Mouse (Mus musculus): ENCODE measurements around the gene 2010111I01Rik. TPM values are rescaled to one million over a fixed set of nuclear protein-coding genes. Genes with fewer than 3 reads are reported as not detected.

Gene 2010111I01Rik
- polyA plus RNA-seq, 1 experiment = 47.5 TPM

DNA sequence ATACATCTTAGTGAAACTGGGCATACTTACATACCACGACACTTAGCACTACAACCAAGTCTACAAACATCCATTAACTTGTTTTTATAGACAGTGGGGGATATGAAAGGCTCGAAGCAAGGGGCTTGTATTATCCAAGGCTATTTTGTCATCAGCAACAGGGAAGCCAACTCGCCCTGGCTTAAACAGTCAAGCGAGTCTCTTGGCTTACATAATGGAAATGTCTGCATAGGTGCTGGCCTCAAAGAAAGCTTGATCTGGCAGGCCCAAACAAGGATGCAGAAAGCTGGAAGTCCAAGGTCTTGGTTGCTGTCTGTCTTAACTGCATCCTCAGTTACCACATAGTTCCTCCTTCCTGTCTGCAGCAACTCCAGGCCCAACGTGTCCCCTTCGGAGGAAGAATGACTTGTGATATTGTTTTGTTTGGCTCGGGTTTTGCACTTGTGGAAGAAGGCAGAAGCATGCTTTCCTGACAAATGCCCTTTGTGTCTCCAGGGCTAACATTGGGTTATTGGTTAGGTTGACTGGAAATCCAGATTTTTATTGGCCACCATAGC is 21.3 kb upstream of the 2010111I01Rik start:
- 28% methylated on average over 7 of the region's 7 CpGs for WGBS
- H3K27ac ChIP-seq (ENCODE audit: control insufficient read depth, insufficient read depth, low read depth, low read length, poor library complexity) = no peak overlapping the region
- H3K4me1 ChIP-seq (ENCODE audit: control insufficient read depth, insufficient read depth, low read length) = peaks cover under 1% of the 10 kb centered on the region
- no peak overlapping the region for H3K4me3 ChIP-seq (replicated peaks; ENCODE audit: control insufficient read depth, low read depth, low read length)
- TF ChIP-seq CTCF (IDR thresholded peaks at IDR 0.05; ENCODE audit: control insufficient read depth, insufficient read depth, low read length) (no peak), POLR2A (IDR thresholded peaks at IDR 0.05; ENCODE audit: borderline replicate concordance, control insufficient read depth, low read depth, low read length) (no peak)

DNA sequence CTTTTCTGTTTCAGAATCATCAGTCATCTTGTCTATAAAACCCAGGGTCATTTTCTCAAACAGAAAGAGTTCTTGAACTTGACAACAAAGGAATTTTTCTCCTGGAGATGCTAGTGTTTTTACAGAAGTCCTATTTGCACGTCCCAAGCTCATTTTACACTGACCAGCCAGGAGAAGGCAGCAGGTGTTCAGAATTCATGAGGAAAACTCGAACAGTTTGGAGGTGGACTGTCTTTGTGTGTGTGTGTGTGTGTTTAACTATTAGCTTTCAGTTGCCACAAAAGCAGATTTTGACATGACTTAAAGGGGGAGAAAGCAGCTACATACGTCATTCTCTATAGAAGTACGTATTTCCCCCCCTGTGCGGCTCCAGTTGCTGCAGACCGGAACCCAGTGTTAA is 20.6 kb upstream of the 2010111I01Rik start:
- Histone ChIP-seq H3K27ac (ENCODE audit: control insufficient read depth, insufficient read depth, low read depth, low read length, poor library complexity) (no peak overlapping the region), H3K4me3 (replicated peaks; ENCODE audit: control insufficient read depth, low read depth, low read length) (no peak overlapping the region), H3K4me1 (ENCODE audit: control insufficient read depth, insufficient read depth, low read length) (peaks cover 1% of the 10 kb centered on the region)
- no peak for TF ChIP-seq CTCF (IDR thresholded peaks at IDR 0.05; ENCODE audit: control insufficient read depth, insufficient read depth, low read length)
- no peak for TF ChIP-seq POLR2A (IDR thresholded peaks at IDR 0.05; ENCODE audit: borderline replicate concordance, control insufficient read depth, low read depth, low read length)
- 52% methylated on average over 6 of the region's 6 CpGs for WGBS

- Histone ChIP-seq H3K27ac (ENCODE audit: control insufficient read depth, insufficient read depth, low read depth, low read length, poor library complexity) (no peak overlapping the region), H3K4me3 (replicated peaks; ENCODE audit: control insufficient read depth, low read depth, low read length) (no peak overlapping the region), H3K4me1 (ENCODE audit: control insufficient read depth, insufficient read depth, low read length) (peaks cover 4% of the 10 kb centered on the region)
- WGBS = 69% methylated on average over 4 of the region's 4 CpGs
- no peak for TF ChIP-seq CTCF (IDR thresholded peaks at IDR 0.05; ENCODE audit: control insufficient read depth, insufficient read depth, low read length)
- TF ChIP-seq POLR2A (IDR thresholded peaks at IDR 0.05; ENCODE audit: borderline replicate concordance, control insufficient read depth, low read depth, low read length) = no peak
Measured at GRCm38 (mm10) chr13:62949560-62950188, 15.0 kb upstream of the 2010111I01Rik start.

GRCm38 (mm10) chr13:62951606-62952005 is 13.1 kb upstream of the 2010111I01Rik start:
- Histone ChIP-seq H3K4me3 (replicated peaks; ENCODE audit: control insufficient read depth, low read depth, low read length) (no peak overlapping the region), H3K4me1 (ENCODE audit: control insufficient read depth, insufficient read depth, low read length) (peaks cover 4% of the 10 kb centered on the region), H3K27ac (ENCODE audit: control insufficient read depth, insufficient read depth, low read depth, low read length, poor library complexity) (peak overlapping the region; percentile 9; the same call in 1 of the 2 replicates)
- TF ChIP-seq CTCF (IDR thresholded peaks at IDR 0.05; ENCODE audit: control insufficient read depth, insufficient read depth, low read length) = no peak
- TF ChIP-seq POLR2A (IDR thresholded peaks at IDR 0.05; ENCODE audit: borderline replicate concordance, control insufficient read depth, low read depth, low read length) = no peak
- WGBS = 32% methylated on average over 1 of the region's 1 CpGs

DNA sequence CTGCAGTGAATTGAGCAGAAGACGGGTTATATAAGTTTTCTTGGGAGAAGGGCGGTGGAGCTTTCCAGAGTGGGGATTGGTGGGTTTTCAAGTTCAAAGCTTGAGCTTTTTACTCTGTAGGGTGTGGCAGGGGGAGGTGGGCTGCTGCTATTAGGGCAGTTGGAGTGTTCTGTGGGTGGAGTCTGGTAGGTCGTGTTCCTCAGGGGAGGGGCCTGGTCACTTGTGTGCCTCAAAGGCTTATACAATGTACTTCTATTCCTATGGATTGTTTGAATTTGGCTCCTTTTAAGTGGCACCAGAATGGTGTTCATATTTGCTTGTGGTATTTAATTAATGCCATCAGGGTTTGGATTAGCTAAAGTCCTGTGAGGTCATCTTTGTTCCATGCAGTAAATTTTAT is 12.6 kb upstream of the 2010111I01Rik start:
- no peak for TF ChIP-seq POLR2A (IDR thresholded peaks at IDR 0.05; ENCODE audit: borderline replicate concordance, control insufficient read depth, low read depth, low read length)
- TF ChIP-seq CTCF (IDR thresholded peaks at IDR 0.05; ENCODE audit: control insufficient read depth, insufficient read depth, low read length) = no peak
- Histone ChIP-seq H3K4me1 (ENCODE audit: control insufficient read depth, insufficient read depth, low read length) (peaks cover 4% of the 10 kb centered on the region), H3K27ac (ENCODE audit: control insufficient read depth, insufficient read depth, low read depth, low read length, poor library complexity) (peak overlapping the region; percentile 68; the same call in 1 of the 2 replicates), H3K4me3 (replicated peaks; ENCODE audit: control insufficient read depth, low read depth, low read length) (no peak overlapping the region)
- 49% methylated on average over 3 of the region's 3 CpGs for WGBS

DNA sequence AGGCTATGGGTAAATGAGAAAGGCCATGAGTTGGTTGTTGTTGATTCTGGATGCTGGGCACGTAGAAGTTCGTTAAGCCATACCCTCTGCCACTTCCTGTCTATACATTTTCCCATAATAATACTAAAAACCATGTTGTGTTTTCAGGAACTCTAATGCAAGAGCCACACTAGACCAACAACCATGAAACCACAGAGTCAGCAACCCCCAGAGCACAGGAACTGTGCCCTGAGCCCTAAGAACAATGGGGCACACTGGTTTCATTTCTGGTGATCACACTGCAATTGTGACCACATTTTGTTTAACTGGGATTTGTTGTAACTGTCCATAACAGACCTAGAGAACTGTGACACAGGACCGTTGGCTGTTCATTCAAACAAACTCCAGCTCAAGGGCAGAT is 12.1 kb upstream of the 2010111I01Rik start:
- H3K4me3 ChIP-seq (replicated peaks; ENCODE audit: control insufficient read depth, low read depth, low read length) = no peak overlapping the region
- peaks cover 4% of the 10 kb centered on the region for H3K4me1 ChIP-seq (ENCODE audit: control insufficient read depth, insufficient read depth, low read length)
- H3K27ac ChIP-seq (ENCODE audit: control insufficient read depth, insufficient read depth, low read depth, low read length, poor library complexity) = peak overlapping the region; percentile 33; the same call in 1 of the 2 replicates
- WGBS = 9% methylated on average over 3 of the region's 3 CpGs
- TF ChIP-seq POLR2A (IDR thresholded peaks at IDR 0.05; ENCODE audit: borderline replicate concordance, control insufficient read depth, low read depth, low read length) (no peak), CTCF (IDR thresholded peaks at IDR 0.05; ENCODE audit: control insufficient read depth, insufficient read depth, low read length) (no peak)

GRCm38 (mm10) chr13:62955997-62956396 is 8.7 kb upstream of the 2010111I01Rik start:
- TF ChIP-seq CTCF (IDR thresholded peaks at IDR 0.05; ENCODE audit: control insufficient read depth, insufficient read depth, low read length) (no peak), POLR2A (IDR thresholded peaks at IDR 0.05; ENCODE audit: borderline replicate concordance, control insufficient read depth, low read depth, low read length) (no peak)
- WGBS = 58% methylated on average over 6 of the region's 6 CpGs
- Histone ChIP-seq H3K4me1 (ENCODE audit: control insufficient read depth, insufficient read depth, low read length) (peaks cover 3% of the 10 kb centered on the region; the same call in 1 of the 2 replicates), H3K27ac (ENCODE audit: control insufficient read depth, insufficient read depth, low read depth, low read length, poor library complexity) (no peak overlapping the region), H3K4me3 (replicated peaks; ENCODE audit: control insufficient read depth, low read depth, low read length) (no peak overlapping the region)

GRCm38 (mm10) chr13:62956776-62957175 is 7.9 kb upstream of the 2010111I01Rik start:
- 7% methylated on average over 10 of the region's 10 CpGs for WGBS
- peak overlapping the region; percentile 26; the same call in 1 of the 2 replicates for H3K27ac ChIP-seq (ENCODE audit: control insufficient read depth, insufficient read depth, low read depth, low read length, poor library complexity)
- peaks cover 1% of the 10 kb centered on the region; the same call in 1 of the 2 replicates for H3K4me1 ChIP-seq (ENCODE audit: control insufficient read depth, insufficient read depth, low read length)
- H3K4me3 ChIP-seq (replicated peaks; ENCODE audit: control insufficient read depth, low read depth, low read length) = no peak overlapping the region
- TF ChIP-seq POLR2A (IDR thresholded peaks at IDR 0.05; ENCODE audit: borderline replicate concordance, control insufficient read depth, low read depth, low read length) = no peak
- no peak for TF ChIP-seq CTCF (IDR thresholded peaks at IDR 0.05; ENCODE audit: control insufficient read depth, insufficient read depth, low read length)
